Mouse (Mus musculus): ENCODE measurements at regions not wholly inside any gene's neighbourhood (a gene's known extent, or its start where the extent isn't known, plus 50 kb on each side); places are given as distances from the start of the nearest gene placed in this dataset.
"Not testable (repeated sequence)": the region's sequence is repeated elsewhere in the genome, so short reads cannot be mapped to it uniquely, and the experiment has no call there.

- not testable (repeated sequence) for DNase-seq
Observed at GRCm38 (mm10) chr7:29639591-29639990, 87.2 kb downstream of the Catsperg2 start.

GRCm38 (mm10) chr7:29602356-29602755, 83.9 kb upstream of the Sipa1l3 start:
- no peak for DNase-seq

GRCm38 (mm10) chr7:29601337-29601736, 82.9 kb upstream of the Sipa1l3 start:
- DNase-seq = no peak

- peak; percentile 13 for DNase-seq
Observed at GRCm38 (mm10) chr7:29597291-29597690, 78.8 kb upstream of the Sipa1l3 start.

- no peak for DNase-seq
Observed at GRCm38 (mm10) chr7:29578128-29578527, 59.7 kb upstream of the Sipa1l3 start.

- no peak for DNase-seq
Observed at GRCm38 (mm10) chr7:29575606-29576005, 57.2 kb upstream of the Sipa1l3 start.

All from adrenal gland, adult 8-10 months (tissue).